Mouse (Mus musculus) lung, postnatal 0 days (tissue): ENCODE data around the gene Pdxk.
A peak's percentile ranks its signal among the peaks of the same experiment; 100 is the strongest.

Experiments used
- CTCF ChIP-seq: IDR thresholded peaks from 2 replicates; pipeline ENCODE4 v1.5.1; 2016; ENCODE audit warnings: antibody characterized with exemption, mild to moderate bottlenecking
- EP300 ChIP-seq: IDR thresholded peaks from 2 replicates; pipeline ENCODE4 v1.6.1; 2016; ENCODE audit warnings: antibody characterized with exemption, mild to moderate bottlenecking, control low read depth

DNA sequence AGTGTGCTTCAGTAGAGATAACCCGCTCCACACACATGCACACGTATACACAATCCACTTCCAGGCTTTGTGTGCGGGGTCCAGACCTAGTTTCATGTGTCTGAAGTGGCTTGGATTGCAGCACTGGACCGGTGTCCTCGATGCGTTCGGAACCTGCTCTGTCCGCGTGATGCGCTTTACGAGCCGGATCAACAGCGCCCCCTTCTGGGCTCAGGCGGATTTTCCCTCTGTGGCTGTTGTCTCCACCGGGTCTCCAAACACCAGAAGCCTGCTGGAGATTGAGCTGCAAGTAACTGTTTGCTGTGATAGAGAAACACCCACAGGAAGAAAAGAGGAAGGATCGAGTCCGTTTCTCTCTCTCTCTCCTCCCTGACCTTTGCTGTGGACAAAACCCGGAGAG lies 72.7 kb downstream of the Pdxk start:
- TF ChIP-seq CTCF (peak; percentile 92), EP300 (no peak)
